Mouse (Mus musculus): ENCODE data around the gene Mmp14. TPM values are rescaled to one million over a fixed set of nuclear protein-coding genes. Genes with fewer than 3 reads are reported as not detected.

The Mmp14 gene
- polyA plus RNA-seq, 1 experiment from 2014 or later, result 53.7 TPM

GRCm38 (mm10) chr14:54493236-54493635, 61.8 kb downstream of the Mmp14 start:
- Histone ChIP-seq H3K36me3 (ENCODE audit: control insufficient read depth, insufficient read depth) (no peaks in the 10 kb centered on the region), H3K4me3 (ENCODE audit: low read depth, low read length) (no peak overlapping the region), H3K27ac (ENCODE audit: low read depth, low read length) (no peak overlapping the region), H3K9me3 (ENCODE audit: control insufficient read depth) (no peaks in the 10 kb centered on the region), H3K27me3 (replicated peaks; ENCODE audit: control insufficient read depth, insufficient read depth, low read length) (no peaks in the 10 kb centered on the region), H3K9ac (ENCODE audit: low read depth, low read length) (no peak overlapping the region), H3K4me1 (replicated peaks; ENCODE audit: control insufficient read depth, insufficient read depth, low read length) (no peaks in the 10 kb centered on the region), H3K4me2 (replicated peaks; ENCODE audit: low read depth) (no peak overlapping the region)
- 86% methylated on average over 5 of the region's 5 CpGs for WGBS
- no peak for TF ChIP-seq CTCF (IDR thresholded peaks at IDR 0.05; ENCODE audit: low read depth)
- no peak for ATAC-seq

DNA sequence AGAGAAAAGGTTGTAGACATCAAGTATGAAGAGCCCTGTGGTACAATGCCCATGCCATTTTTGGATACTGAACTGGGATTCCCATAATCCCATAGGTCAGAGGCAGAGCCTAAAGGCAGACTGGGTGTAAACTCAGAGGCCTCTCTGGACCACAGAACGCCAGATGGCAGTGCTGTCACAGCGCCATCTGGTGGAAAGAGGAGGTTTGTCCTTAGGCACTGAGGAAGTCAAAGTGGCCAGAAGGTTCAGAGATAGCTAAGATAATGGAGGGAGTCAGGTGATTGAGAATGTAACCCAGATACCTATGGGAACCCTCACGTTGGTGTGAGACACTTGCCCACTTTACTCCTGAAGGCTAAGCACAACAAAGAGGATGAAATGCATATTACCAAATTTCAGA, 62.8 kb downstream of the Mmp14 start:
- 0% methylated on average over 3 of the region's 3 CpGs for WGBS
- Histone ChIP-seq H3K9ac (ENCODE audit: low read depth, low read length) (no peak overlapping the region), H3K4me2 (replicated peaks; ENCODE audit: low read depth) (no peak overlapping the region), H3K27ac (ENCODE audit: low read depth, low read length) (no peak overlapping the region), H3K4me1 (replicated peaks; ENCODE audit: control insufficient read depth, insufficient read depth, low read length) (no peaks in the 10 kb centered on the region), H3K4me3 (ENCODE audit: low read depth, low read length) (no peak overlapping the region), H3K36me3 (ENCODE audit: control insufficient read depth, insufficient read depth) (no peaks in the 10 kb centered on the region), H3K27me3 (replicated peaks; ENCODE audit: control insufficient read depth, insufficient read depth, low read length) (no peaks in the 10 kb centered on the region), H3K9me3 (ENCODE audit: control insufficient read depth) (no peaks in the 10 kb centered on the region)
- no peak for ATAC-seq
- TF ChIP-seq CTCF (IDR thresholded peaks at IDR 0.05; ENCODE audit: low read depth), result peak; percentile 97

Other genes starting within 250 kb of the Mmp14 start
- gene Dad1, start 177.5 kb upstream of the Mmp14 start, polyA plus RNA-seq (2015; fragmentation: Nextera tagmentation; extraction: Ambion mirVana), result 484 and 492 TPM in 2 replicates
- gene Abhd4, start 177.4 kb upstream of the Mmp14 start, polyA plus RNA-seq (2015; fragmentation: Nextera tagmentation; extraction: Ambion mirVana), result 38.3 and 38.4 TPM in 2 replicates
- 0.14 TPM in 1 of 2 replicates, not detected in the other for gene Olfr49, start 146.7 kb upstream of the Mmp14 start, polyA plus RNA-seq (2015; fragmentation: Nextera tagmentation; extraction: Ambion mirVana)
- gene Oxa1l, start 70.8 kb upstream of the Mmp14 start, polyA plus RNA-seq (2015; fragmentation: Nextera tagmentation; extraction: Ambion mirVana), result 35.5 and 36.4 TPM in 2 replicates
- gene Slc7a7, start 13.8 kb upstream of the Mmp14 start, polyA plus RNA-seq (2015; fragmentation: Nextera tagmentation; extraction: Ambion mirVana), result 188 TPM in 2 replicates
- gene Mrpl52, start 4.7 kb upstream of the Mmp14 start, polyA plus RNA-seq (2015; fragmentation: Nextera tagmentation; extraction: Ambion mirVana), result 300 and 317 TPM in 2 replicates
- gene Lrp10, start 32.5 kb downstream of the Mmp14 start, polyA plus RNA-seq (2015; fragmentation: Nextera tagmentation; extraction: Ambion mirVana), result 105 and 108 TPM in 2 replicates
- 0.78 and 0.89 TPM in 2 replicates for gene Rem2, start 44.5 kb downstream of the Mmp14 start, polyA plus RNA-seq (2015; fragmentation: Nextera tagmentation; extraction: Ambion mirVana)
- gene Prmt5, start 85.9 kb downstream of the Mmp14 start, polyA plus RNA-seq (2015; fragmentation: Nextera tagmentation; extraction: Ambion mirVana), result 18.1 and 20.9 TPM in 2 replicates
- 28.2 and 29.4 TPM in 2 replicates for gene Haus4, start 123.0 kb downstream of the Mmp14 start, polyA plus RNA-seq (2015; fragmentation: Nextera tagmentation; extraction: Ambion mirVana)
- gene Ajuba, start 145.9 kb downstream of the Mmp14 start, polyA plus RNA-seq (2015; fragmentation: Nextera tagmentation; extraction: Ambion mirVana), result 13.1 and 15.1 TPM in 2 replicates
- 2.9 and 3.1 TPM in 2 replicates for gene 4931414P19Rik, start 174.4 kb downstream of the Mmp14 start, polyA plus RNA-seq (2015; fragmentation: Nextera tagmentation; extraction: Ambion mirVana)
- gene Psmb5, start 186.4 kb downstream of the Mmp14 start, polyA plus RNA-seq (2015; fragmentation: Nextera tagmentation; extraction: Ambion mirVana), result 246 and 274 TPM in 2 replicates
- not detected in 2 replicates for gene Psmb11, start 189.8 kb downstream of the Mmp14 start, polyA plus RNA-seq (2015; fragmentation: Nextera tagmentation; extraction: Ambion mirVana)
- gene Gm17606, start 209.3 kb downstream of the Mmp14 start, polyA plus RNA-seq (2015; fragmentation: Nextera tagmentation; extraction: Ambion mirVana), result not detected in 2 replicates
- gene Cdh24, start 209.8 kb downstream of the Mmp14 start, polyA plus RNA-seq (2015; fragmentation: Nextera tagmentation; extraction: Ambion mirVana), result 0.47 and 0.63 TPM in 2 replicates

Measured in intestine, postnatal 0 days (tissue).